Mouse (Mus musculus) hindbrain, embryonic 10.5 days (tissue): ENCODE results near the gene Cnot8. TPM values are rescaled to one million over a fixed set of nuclear protein-coding genes. Genes with fewer than 3 reads are reported as not detected.
"Not testable (repeated sequence)": the region's sequence is repeated elsewhere in the genome, so short reads cannot be mapped to it uniquely, and the experiment has no call there.

Source experiments
- DNase-seq: peaks from one replicate; pipeline ENCODE4 v3.0.0-alpha.2; 2017; ENCODE audit warnings: low spot score
- H3K27ac ChIP-seq: fragments of 300-500 bp; sonication (generic); 2 replicates; pipeline ENCODE4 v1.5.1; 2016; ENCODE audit warnings: mild to moderate bottlenecking, moderate library complexity
- H3K27me3 ChIP-seq: fragments of 300-500 bp; sonication (generic); 2 replicates; pipeline ENCODE4 v1.6.1; 2016; ENCODE audit warnings: mild to moderate bottlenecking; ENCODE audit not compliant: poor library complexity, insufficient read depth, severe bottlenecking
- H3K36me3 ChIP-seq: fragments of 300-500 bp; sonication (generic); 2 replicates; pipeline ENCODE4 v1.6.1; 2016; ENCODE audit warnings: mild to moderate bottlenecking, moderate library complexity
- H3K4me1 ChIP-seq: fragments of 300-500 bp; sonication (generic); replicated peaks from 2 replicates; pipeline ENCODE4 v1.6.1; 2016; ENCODE audit warnings: mild to moderate bottlenecking
- H3K4me3 ChIP-seq: fragments of 300-500 bp; sonication (generic); 2 replicates; pipeline ENCODE4 v1.5.1; 2016; ENCODE audit warnings: mild to moderate bottlenecking, moderate library complexity
- H3K9me3 ChIP-seq: fragments of 300-500 bp; sonication (generic); 2 replicates; pipeline ENCODE4 v1.6.1; 2016; ENCODE audit warnings: mild to moderate bottlenecking, moderate library complexity
- WGBS: fragments of 180-500 bp; shearing (Covaris S2); methylation state at CpG from one replicate; pipeline ENCODE4 v1.1.7; 2016; 5-methylcytosine and 5-hydroxymethylcytosine counted together
- polyA plus RNA-seq: library from polyadenylated mRNA; unstranded; fragments of >200 nt; fragmentation: Nextera tagmentation; extraction: Ambion mirVana; gene quantifications from 2 replicates; pipeline ENCODE4 v1.2.1, GENCODE M21; 2016

The Cnot8 gene
- polyA plus RNA-seq, 1 experiment from 2014 or later = 103 TPM

DNA sequence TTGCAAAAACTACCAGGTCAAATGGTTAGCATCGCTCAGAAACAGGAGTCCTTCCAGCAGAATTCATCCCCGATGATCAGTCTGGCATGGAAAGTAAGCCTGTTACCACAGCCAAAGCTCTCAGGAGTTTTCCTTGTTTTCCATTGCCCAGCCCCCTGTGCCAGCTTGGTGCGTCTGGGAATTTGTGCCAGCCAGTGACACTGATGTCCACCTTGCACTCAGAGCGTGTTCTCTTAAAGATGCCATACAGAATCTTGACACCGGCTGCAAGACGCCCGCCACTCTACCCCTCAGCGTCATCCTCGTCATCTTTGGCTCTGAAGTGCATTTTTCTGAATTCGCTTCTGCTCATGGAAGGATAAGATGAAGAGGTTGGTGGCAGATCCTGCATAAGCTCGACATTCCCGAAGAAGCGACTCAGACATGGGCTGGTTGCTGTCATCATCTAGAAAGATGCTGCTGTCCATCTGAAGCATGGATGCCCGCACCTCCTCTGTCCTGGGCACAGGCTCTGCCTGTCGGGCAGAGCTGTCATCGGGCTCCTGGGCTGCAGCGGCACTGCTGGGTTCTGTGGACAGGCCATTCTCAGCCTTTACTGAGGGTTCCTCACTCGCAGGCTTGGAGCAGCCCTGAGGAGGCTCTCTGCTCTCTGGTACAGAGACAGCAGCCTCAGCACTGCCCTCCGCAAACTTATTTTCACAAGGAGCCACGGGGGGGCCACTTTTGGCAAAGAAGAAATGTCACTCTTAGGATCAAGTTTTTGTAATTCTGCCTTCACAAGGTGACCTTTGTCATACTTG is 6.9 kb upstream of the Cnot8 start:
- peak overlapping the region; percentile 52; the same call in 1 of the 2 replicates for H3K4me3 ChIP-seq
- no peak for DNase-seq
- no peaks in the 10 kb centered on the region for H3K9me3 ChIP-seq
- H3K36me3 ChIP-seq = no peaks in the 10 kb centered on the region
- peaks cover 22% of the 10 kb centered on the region for H3K4me1 ChIP-seq
- WGBS = 51% methylated on average over 20 of the region's 20 CpGs
- H3K27ac ChIP-seq = no peak overlapping the region
- H3K27me3 ChIP-seq = peaks cover 40% of the 10 kb centered on the region

DNA sequence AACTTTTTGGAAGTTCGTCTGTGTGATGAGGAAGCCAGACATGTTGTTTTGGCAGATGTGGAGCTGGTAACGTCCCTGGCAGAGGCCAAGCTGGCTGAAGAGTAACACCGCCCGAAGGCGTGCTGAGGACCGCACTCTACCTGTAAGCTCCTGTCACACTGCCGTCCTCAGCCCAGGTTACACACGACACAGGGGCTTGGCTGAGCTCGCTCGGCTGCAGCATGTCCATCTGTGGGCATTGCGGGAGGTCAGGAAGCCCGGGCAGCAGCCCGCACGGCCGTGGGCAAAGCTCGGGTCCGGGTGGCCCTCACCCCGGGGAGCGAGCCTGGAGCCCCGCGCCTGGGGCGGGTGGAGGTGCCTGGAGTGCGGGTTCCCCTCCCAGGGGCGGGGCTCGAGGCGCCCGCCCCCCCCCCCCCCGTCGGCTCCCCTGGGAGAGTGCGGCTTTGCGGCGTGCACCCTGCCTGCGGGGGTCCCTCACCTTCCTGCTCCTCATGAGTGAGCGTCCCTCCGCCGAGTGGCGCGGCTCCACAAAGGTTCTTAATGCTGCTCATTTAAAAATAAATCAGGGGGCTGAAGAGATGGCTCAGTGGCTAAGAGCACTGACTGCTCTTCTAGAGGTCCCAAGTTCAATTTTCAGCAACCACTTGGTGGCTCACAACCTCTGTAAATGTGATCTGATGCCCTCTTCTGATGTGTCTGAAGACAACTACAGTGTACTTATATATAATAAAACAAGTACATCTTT is 6.2 kb upstream of the Cnot8 start:
- Histone ChIP-seq H3K27ac (0 out of 2 replicates have a peak overlapping the region, but pooled peaks have one; percentile 5), H3K4me1 (peaks cover 21% of the 10 kb centered on the region), H3K27me3 (peaks cover 40% of the 10 kb centered on the region), H3K4me3 (peak overlapping the region; percentile 52), H3K9me3 (no peaks in the 10 kb centered on the region), H3K36me3 (no peaks in the 10 kb centered on the region)
- DNase-seq = peak; percentile 11
- 1% methylated on average over 36 of the region's 38 CpGs for WGBS

DNA sequence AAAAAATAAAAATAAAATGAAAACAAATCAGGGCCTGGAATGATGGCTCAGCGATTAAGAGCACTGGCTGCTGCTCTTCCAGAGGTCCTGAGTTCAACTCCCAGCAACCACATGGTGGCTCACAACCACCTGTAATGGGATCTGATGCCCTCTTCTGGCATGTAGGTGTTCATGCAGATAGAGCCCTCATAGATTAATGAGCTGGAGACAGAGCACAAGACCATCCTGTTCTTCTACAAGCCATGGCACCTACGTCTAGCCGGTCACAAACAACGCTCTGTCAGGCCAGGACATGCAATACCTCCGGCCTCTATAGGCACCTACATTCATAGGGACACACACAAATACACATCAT is 5.6 kb upstream of the Cnot8 start:
- peak overlapping the region; percentile 52; the same call in 1 of the 2 replicates for H3K4me3 ChIP-seq
- peaks cover 23% of the 10 kb centered on the region for H3K4me1 ChIP-seq
- H3K27me3 ChIP-seq = peaks cover 40% of the 10 kb centered on the region
- H3K36me3 ChIP-seq, H3K9me3 ChIP-seq, H3K27ac ChIP-seq, DNase-seq: not testable (repeated sequence)
- 65% methylated on average over 5 of the region's 5 CpGs for WGBS

DNA sequence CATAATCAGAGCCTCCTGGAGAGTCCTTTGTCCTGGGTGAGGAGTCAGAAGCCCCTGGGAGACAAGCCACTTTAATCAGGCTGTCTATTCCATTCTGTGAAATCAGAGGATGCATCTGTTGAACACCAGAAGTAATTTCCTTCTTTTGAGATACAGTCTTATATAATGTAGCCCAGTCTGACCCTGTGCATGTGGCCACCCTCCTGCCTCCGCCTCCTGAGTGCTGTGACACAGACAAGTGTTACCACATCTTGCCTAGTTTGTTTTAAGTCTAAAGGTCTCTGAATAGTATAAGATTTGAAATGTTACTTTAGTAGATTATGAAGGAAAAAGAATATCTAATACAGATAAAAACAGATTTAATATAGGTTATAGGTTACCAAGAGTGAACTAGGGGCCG is 3.9 kb upstream of the Cnot8 start:
- Histone ChIP-seq H3K27ac (no peak overlapping the region), H3K4me3 (no peak overlapping the region), H3K4me1 (peaks cover 30% of the 10 kb centered on the region), H3K27me3 (peaks cover 40% of the 10 kb centered on the region), H3K36me3 (no peaks in the 10 kb centered on the region), H3K9me3 (no peaks in the 10 kb centered on the region)
- WGBS = 89% methylated on average over 2 of the region's 2 CpGs
- DNase-seq = no peak

DNA sequence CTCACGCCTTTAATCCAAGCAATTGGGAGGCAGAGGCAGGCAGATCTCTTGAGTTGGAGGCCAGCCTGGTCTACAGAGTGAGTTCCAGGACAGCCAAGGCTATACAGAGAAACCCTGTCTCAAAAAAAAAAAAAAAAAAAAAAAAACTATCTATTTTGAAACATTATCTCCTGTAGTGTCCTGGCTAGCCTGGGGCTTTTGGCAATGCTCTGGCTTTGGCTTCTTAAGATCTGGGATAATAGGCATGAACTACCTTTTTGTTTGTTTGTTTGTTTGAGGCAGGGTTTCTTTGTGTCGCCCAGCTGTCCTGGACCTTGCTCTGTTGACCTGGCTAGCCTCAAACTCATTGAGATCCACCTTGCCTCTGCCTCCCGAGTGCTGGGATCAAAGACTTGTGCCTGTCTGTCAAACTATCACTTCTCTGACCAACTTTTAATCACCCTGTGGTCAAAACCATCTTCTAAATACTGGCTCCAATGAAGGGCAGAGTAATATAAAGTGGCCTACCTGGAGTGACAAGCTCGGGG is 2.7 kb upstream of the Cnot8 start:
- Histone ChIP-seq H3K4me1 (peaks cover 38% of the 10 kb centered on the region), H3K27me3 (peaks cover 31% of the 10 kb centered on the region), H3K9me3 (no peaks in the 10 kb centered on the region), H3K36me3 (no peaks in the 10 kb centered on the region), H3K4me3 (no peak overlapping the region), H3K27ac (no peak overlapping the region)
- no peak for DNase-seq
- WGBS = 79% methylated on average over 4 of the region's 4 CpGs

DNA sequence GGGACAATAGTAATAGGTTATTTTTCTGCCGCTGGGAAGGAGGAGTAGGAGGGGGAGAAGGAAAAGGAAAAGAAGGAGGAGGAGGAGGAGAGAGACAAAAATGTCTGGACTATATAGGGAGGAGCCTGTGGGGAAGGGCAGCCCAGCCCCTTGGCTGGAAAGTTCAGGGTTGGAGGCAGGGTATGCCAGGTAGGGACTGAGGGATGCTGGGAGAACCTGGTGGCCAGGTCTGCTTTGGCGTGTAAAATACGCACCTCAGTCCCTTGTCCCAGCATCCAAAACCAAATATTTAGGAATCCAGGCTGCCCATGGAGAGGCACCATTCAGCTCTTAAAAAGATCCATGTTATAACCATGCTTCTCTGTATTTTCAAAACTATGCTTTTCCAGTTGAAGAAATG is 1.8 kb upstream of the Cnot8 start:
- Histone ChIP-seq H3K27me3 (peaks cover 22% of the 10 kb centered on the region), H3K36me3 (no peaks in the 10 kb centered on the region), H3K4me1 (peaks cover 37% of the 10 kb centered on the region), H3K4me3 (no peak overlapping the region), H3K27ac (no peak overlapping the region), H3K9me3 (no peaks in the 10 kb centered on the region)
- 85% methylated on average over 3 of the region's 3 CpGs for WGBS
- no peak for DNase-seq

DNA sequence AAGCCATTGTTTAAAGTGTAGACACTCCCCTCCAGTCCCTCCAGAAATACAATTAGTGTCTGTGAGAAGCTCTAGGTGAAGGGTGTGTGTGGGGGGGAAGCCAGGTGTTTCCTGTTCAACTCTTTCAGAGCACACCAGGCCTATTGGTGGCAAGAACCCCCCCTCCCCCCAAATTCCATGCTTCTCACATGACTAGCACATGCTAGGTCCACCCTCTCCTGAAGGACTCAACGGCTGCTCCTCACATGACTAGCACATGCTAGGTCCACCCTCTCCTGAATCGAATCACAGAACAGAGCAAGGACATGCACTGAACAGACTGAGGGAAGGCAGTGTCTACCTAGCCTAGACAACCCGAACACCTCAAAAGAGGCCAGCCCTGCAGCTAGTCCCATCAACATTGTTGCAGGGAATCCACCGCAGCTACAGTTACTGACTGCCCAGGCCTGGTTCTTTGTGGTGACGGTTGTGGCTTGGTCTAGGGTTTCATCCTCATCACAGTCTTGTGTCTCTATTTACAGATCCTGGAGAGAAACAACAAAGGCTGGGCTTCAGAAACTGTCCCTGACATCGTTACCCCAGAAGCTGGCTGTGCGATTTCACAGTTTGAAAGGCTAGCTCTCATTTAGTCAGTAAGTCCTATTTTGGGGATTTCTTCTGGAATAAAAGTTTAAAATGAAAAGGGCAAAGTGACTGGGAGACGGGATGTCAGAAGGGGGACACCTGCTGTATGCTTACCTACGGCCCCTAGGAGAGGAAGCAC is 1.2 kb upstream of the Cnot8 start:
- DNase-seq = no peak
- H3K4me3 ChIP-seq = peak overlapping the region; percentile 94
- peaks cover 16% of the 10 kb centered on the region for H3K27me3 ChIP-seq
- peaks cover 34% of the 10 kb centered on the region for H3K4me1 ChIP-seq
- WGBS = 84% methylated on average over 9 of the region's 9 CpGs
- H3K27ac ChIP-seq = peak overlapping the region; percentile 97
- peaks cover 2% of the 10 kb centered on the region for H3K36me3 ChIP-seq
- H3K9me3 ChIP-seq = no peaks in the 10 kb centered on the region

DNA sequence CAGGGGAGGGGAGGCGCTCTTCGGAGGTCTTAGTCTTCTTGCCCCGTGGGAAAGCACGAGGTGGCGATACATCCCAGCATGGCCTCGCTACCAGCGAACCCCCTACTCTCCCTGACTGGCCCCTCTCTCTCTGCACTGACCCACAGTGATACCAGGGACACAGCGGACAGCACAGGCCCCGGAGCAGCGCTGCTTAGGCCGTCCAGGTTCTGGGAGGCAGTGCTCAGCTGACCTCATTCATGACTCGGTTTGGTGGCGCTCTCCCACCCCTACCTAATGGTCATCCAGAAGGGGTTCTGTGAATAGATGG is 654 bp upstream of the Cnot8 start:
- 52% methylated on average over 13 of the region's 13 CpGs for WGBS
- peaks cover 32% of the 10 kb centered on the region for H3K4me1 ChIP-seq
- peaks cover 11% of the 10 kb centered on the region for H3K27me3 ChIP-seq
- no peak for DNase-seq
- peak overlapping the region; percentile 94 for H3K4me3 ChIP-seq
- H3K27ac ChIP-seq = peak overlapping the region; percentile 97
- H3K36me3 ChIP-seq = peaks cover 8% of the 10 kb centered on the region
- H3K9me3 ChIP-seq = no peaks in the 10 kb centered on the region

DNA sequence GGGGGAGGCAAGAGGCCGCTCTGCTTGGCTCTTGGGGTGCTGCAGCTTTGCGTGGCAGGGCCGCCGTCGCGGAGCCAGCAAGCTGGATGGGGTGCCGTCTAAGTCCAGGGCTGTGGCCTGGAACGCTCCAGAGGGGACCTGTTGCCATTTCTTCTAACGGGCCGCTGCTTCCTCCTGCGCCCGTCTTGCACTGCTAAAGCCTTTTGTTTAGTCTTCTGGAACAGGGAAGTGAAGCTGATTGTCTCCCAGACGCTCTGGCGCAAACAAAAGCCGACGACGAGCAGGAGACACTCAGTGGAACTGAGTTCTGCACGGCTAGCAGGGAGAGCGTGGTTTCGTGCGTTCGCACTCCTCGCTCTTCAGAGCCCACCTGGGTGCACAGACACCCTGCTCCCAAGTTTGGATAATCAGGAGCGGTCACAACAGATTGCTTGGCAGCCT is 418 bp downstream of the Cnot8 start:
- Histone ChIP-seq H3K4me1 (peaks cover 32% of the 10 kb centered on the region), H3K36me3 (peaks cover 14% of the 10 kb centered on the region), H3K27me3 (0 out of 2 replicates have a peak, but pooled peaks cover under 1% of the 10 kb centered on the region), H3K9me3 (no peaks in the 10 kb centered on the region), H3K4me3 (peak overlapping the region; percentile 94), H3K27ac (peak overlapping the region; percentile 97)
- DNase-seq = no peak
- WGBS = under 1% methylated on average over 24 of the region's 24 CpGs

DNA sequence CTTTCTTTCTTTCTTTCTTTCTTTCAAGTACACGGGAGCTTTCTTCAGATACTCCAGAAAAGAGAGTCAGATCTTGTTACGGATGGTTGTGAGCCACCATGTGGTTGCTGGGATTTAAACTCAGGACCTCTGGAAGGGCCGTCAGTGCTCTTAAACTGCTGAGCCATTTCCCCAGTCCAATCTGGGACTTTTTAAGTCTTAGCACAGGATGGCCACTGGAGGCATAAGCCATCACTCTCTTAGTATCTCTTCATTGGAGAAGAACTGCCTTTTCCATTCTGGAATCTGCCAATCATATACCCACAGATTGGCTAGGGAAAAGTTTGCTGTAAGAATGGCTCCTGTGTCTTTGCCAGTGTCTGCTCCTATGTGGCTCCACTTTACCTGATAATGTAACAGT is 3.1 kb downstream of the Cnot8 start:
- Histone ChIP-seq H3K27ac (no peak overlapping the region), H3K36me3 (peaks cover 41% of the 10 kb centered on the region), H3K27me3 (no peaks in the 10 kb centered on the region), H3K9me3 (no peaks in the 10 kb centered on the region), H3K4me3 (no peak overlapping the region), H3K4me1 (peaks cover 32% of the 10 kb centered on the region)
- DNase-seq = no peak
- 72% methylated on average over 3 of the region's 3 CpGs for WGBS

DNA sequence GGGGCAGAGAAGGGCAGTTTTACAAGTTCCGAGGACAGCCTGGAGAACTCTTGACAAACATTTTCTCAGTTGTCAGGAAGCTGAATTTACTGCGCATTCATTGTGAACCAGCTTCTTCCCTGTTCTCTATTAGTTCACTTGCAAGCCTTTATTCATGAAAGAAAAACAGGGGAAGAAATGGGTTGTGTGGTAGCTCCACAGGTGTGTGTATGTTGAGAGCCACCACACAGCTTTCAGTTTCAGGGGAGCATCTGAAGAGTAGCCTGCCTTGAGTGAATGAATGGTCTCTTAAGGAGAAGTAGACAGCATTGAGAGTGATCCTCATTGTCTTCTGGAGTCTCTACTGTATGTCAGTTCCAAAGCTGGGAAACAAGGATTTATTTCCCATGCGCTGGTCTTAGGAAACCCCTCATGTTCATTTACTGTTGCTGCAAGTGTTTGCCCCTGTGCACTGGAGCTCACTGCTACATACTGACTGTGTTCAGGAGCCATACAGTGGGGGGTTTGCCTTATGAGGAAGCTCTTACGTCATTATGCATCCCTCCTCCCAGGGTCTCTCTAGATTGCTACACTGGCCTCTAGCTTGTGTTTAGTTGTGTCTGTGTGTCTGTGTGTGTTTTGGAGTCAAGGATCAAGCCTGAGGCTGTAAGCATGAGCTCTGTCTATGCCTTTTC is 3.8 kb downstream of the Cnot8 start:
- no peak for DNase-seq
- no peaks in the 10 kb centered on the region for H3K27me3 ChIP-seq
- 91% methylated on average over 4 of the region's 4 CpGs for WGBS
- no peaks in the 10 kb centered on the region for H3K9me3 ChIP-seq
- H3K4me1 ChIP-seq = peaks cover 27% of the 10 kb centered on the region
- H3K27ac ChIP-seq = no peak overlapping the region
- no peak overlapping the region for H3K4me3 ChIP-seq
- H3K36me3 ChIP-seq = peaks cover 49% of the 10 kb centered on the region

DNA sequence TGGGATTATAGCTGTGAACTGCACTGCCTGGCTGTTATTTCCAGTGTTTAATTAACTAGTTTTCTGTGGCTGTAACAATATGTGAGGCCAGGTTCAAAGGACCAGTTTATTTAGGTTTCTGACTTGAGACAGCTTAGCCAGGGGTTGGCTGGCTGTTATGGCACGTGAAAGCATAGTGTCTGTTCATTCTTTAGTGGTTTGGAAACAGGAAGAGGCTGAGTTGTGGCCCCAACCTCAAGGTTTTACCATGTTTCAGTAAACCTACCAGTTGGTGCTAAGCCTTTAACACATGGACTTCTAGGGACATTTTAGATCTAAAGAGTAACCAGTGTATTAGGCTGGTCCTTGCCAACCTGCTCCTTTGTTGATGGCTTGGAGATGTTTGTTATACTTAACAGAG is 12.6 kb downstream of the Cnot8 start:
- Histone ChIP-seq H3K27me3 (no peaks in the 10 kb centered on the region), H3K4me3 (no peak overlapping the region), H3K27ac (no peak overlapping the region), H3K36me3 (peaks cover 100% of the 10 kb centered on the region), H3K4me1 (0 out of 2 replicates have a peak, but pooled peaks cover 2% of the 10 kb centered on the region), H3K9me3 (no peaks in the 10 kb centered on the region)
- no peak for DNase-seq
- 79% methylated on average over 1 of the region's 1 CpGs for WGBS
